Mouse (Mus musculus) stomach, adult 2 months (tissue): ENCODE measurements around the gene Actl6a. TPM values are rescaled to one million over a fixed set of nuclear protein-coding genes. Genes with fewer than 3 reads are reported as not detected.

Source experiments
- polyA plus RNA-seq: library from polyadenylated mRNA; depleted of rRNA; stranded (reverse); fragments of >200 nt; gene quantifications from 2 replicates; pipeline ENCODE4 v1.2.3, GENCODE M21; 2012; rRNA removed

The Actl6a gene
- 3.4 and 3.8 TPM in 2 replicates for polyA plus RNA-seq

GRCm38 (mm10) chr3:32705647-32706348, at the start of gene Actl6a:
Actl6a (plus strand) TSS chr3:32706298.

GRCm38 (mm10) chr3:32736244-32737171, 30.4 kb downstream of the Actl6a start, which contains the start of gene Ndufb5:
Ndufb5 (plus strand) TSS chr3:32736990.

GRCm38 (mm10) chr3:32737172-32737655, 31.1 kb downstream of the Actl6a start, which contains the start of gene Mrpl47:
Mrpl47 (minus strand) TSS chr3:32737605.

Other genes starting within 250 kb of the Actl6a start
- not detected in 2 replicates for gene Kcnmb3, start 214.1 kb upstream of the Actl6a start, polyA plus RNA-seq
- 6.2 and 7.1 TPM in 2 replicates for gene Zfp639, start 196.0 kb upstream of the Actl6a start, polyA plus RNA-seq
- 2.6 and 3.1 TPM in 2 replicates for gene Mfn1, start 176.8 kb upstream of the Actl6a start, polyA plus RNA-seq
- 3.9 and 4.1 TPM in 2 replicates for gene Gnb4, start 89.7 kb upstream of the Actl6a start, polyA plus RNA-seq
- gene Ndufb5, start 30.7 kb downstream of the Actl6a start, polyA plus RNA-seq, result 177 and 230 TPM in 2 replicates
- 0.18 and 0.43 TPM in 2 replicates for gene Mrpl47, start 31.3 kb downstream of the Actl6a start, polyA plus RNA-seq
- gene Usp13, start 111.2 kb downstream of the Actl6a start, polyA plus RNA-seq, result 0.88 and 2.0 TPM in 2 replicates